Mouse (Mus musculus): ENCODE measurements around the gene Limch1. TPM values are rescaled to one million over a fixed set of nuclear protein-coding genes. Genes with fewer than 3 reads are reported as not detected.

Limch1 gene
- polyA plus RNA-seq, 2 experiments: 0.54 to 1.2 TPM

DNA sequence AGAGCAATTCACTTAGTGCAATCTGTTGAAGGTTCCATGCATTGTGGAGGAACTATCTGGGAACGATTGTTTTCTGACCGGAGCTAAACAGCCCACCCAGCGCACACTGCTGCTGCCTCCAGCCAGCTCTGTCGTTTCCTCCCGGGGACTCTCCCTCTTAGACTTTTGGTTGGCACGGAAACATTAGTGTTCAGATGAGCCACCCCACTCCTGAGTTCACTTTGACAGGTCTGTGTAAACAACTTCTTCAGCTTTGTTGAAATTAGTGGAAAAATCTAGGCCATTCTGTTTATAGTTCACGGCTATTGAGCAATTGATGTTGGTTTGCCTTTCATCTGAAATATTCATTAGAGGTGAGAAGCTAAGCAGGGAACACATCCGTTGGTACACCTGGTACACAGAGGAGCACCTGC, 53.0 kb downstream of the Limch1 start:
- Histone ChIP-seq H3K4me2 (ENCODE audit: low read depth) (no peak overlapping the region), H3K9ac (replicated peaks) (no peak overlapping the region), H3K27ac (no peak overlapping the region), H3K4me1 (replicated peaks; ENCODE audit: control insufficient read depth in 2 of 2, insufficient read depth in 2 of 2, low read length in 1 of 2) (no peaks in the 10 kb centered on the region), H3K9me3 (ENCODE audit: control insufficient read depth, low read length) (no peaks in the 10 kb centered on the region), H3K27me3 (ENCODE audit: control insufficient read depth, insufficient read depth, low read length) (no peaks in the 10 kb centered on the region), H3K4me3 (ENCODE audit: insufficient read depth in 1 of 2, low read depth in 2 of 2, low read length in 2 of 2) (no peak overlapping the region), H3K36me3 (replicated peaks; ENCODE audit: control insufficient read depth, insufficient read depth, low read depth) (no peaks in the 10 kb centered on the region)
- TF ChIP-seq EP300 (IDR thresholded peaks at IDR 0.05; ENCODE audit: low read depth): no peak
- no peak for TF ChIP-seq CTCF (IDR thresholded peaks at IDR 0.05; ENCODE audit: low read depth)
- DNase-seq (ENCODE audit: low read depth in 3 of 3, low spot score in 3 of 3) (no peak), ATAC-seq (ENCODE audit: insufficient read depth) (no peak)
- 30% methylated on average over 8 of the region's 8 CpGs for WGBS (ENCODE audit: insufficient replicate concordance)

DNA sequence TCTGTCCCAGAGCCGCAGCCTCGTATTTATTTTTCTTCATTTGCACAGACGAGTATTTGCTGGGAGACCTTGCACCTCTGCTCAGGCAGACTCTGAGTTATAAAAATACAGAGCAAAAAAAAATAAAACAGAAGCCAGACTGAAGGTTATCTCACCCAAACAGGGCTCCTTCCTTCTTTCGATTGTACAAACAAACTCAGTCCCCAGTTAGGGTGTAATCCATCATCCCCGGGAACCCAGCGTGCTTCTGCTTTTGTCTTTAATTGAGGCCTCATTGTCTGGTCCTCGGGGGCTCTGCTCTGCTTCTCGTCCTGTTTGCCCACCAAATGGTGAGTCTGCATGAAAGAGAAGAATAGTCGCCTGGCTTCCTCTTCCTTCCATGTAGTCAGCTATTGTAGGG, 54.6 kb downstream of the Limch1 start:
- H3K4me1 ChIP-seq (replicated peaks; ENCODE audit: control insufficient read depth in 2 of 2, insufficient read depth in 2 of 2, low read length in 1 of 2): no peaks in the 10 kb centered on the region
- H3K36me3 ChIP-seq (replicated peaks; ENCODE audit: control insufficient read depth, insufficient read depth, low read depth): no peaks in the 10 kb centered on the region
- 3% methylated on average over 9 of the region's 9 CpGs for WGBS (ENCODE audit: insufficient replicate concordance)
- H3K27ac ChIP-seq: no peak overlapping the region
- H3K4me2 ChIP-seq (ENCODE audit: low read depth): no peak overlapping the region; the same call in 1 of the 2 replicates
- H3K4me3 ChIP-seq (ENCODE audit: insufficient read depth in 1 of 2, low read depth in 2 of 2, low read length in 2 of 2): no peak overlapping the region
- no peak for DNase-seq (ENCODE audit: low read depth in 3 of 3, low spot score in 3 of 3)
- H3K9ac ChIP-seq (replicated peaks): no peak overlapping the region
- TF ChIP-seq EP300 (IDR thresholded peaks at IDR 0.05; ENCODE audit: low read depth) (no peak), CTCF (IDR thresholded peaks at IDR 0.05; ENCODE audit: low read depth) (no peak)
- no peaks in the 10 kb centered on the region for H3K9me3 ChIP-seq (ENCODE audit: control insufficient read depth, low read length)
- ATAC-seq (ENCODE audit: insufficient read depth): no peak
- H3K27me3 ChIP-seq (ENCODE audit: control insufficient read depth, insufficient read depth, low read length): no peaks in the 10 kb centered on the region

DNA sequence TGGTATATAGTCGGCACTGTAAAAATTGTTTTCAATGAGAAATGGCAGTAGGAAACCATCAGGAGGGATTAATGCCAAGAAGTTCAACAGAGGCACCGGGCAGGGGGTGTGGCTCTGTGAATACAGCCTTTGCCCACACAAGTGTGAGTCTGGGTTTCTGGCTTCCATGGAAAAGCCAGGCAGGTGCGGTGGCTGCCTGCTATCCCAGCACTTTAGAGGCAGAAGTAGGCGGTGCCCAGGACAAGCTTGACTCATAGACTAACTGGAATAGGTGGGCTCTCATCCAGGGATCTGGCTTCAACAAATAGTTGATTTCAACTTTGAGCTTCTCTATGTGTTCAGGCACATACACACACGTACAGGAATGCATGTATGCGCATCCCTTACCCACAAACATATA, 55.4 kb downstream of the Limch1 start:
- DNase-seq (ENCODE audit: low read depth in 3 of 3, low spot score in 3 of 3): no peak
- Histone ChIP-seq H3K9ac (replicated peaks) (no peak overlapping the region), H3K4me3 (ENCODE audit: insufficient read depth in 1 of 2, low read depth in 2 of 2, low read length in 2 of 2) (no peak overlapping the region), H3K9me3 (ENCODE audit: control insufficient read depth, low read length) (no peaks in the 10 kb centered on the region), H3K27ac (no peak overlapping the region), H3K4me2 (ENCODE audit: low read depth) (no peak overlapping the region), H3K36me3 (replicated peaks; ENCODE audit: control insufficient read depth, insufficient read depth, low read depth) (no peaks in the 10 kb centered on the region), H3K4me1 (replicated peaks; ENCODE audit: control insufficient read depth in 2 of 2, insufficient read depth in 2 of 2, low read length in 1 of 2) (no peaks in the 10 kb centered on the region), H3K27me3 (ENCODE audit: control insufficient read depth, insufficient read depth, low read length) (no peaks in the 10 kb centered on the region)
- no peak for TF ChIP-seq CTCF (IDR thresholded peaks at IDR 0.05; ENCODE audit: low read depth)
- WGBS (ENCODE audit: insufficient replicate concordance): 67% methylated on average over 6 of the region's 6 CpGs
- ATAC-seq (ENCODE audit: insufficient read depth): no peak

DNA sequence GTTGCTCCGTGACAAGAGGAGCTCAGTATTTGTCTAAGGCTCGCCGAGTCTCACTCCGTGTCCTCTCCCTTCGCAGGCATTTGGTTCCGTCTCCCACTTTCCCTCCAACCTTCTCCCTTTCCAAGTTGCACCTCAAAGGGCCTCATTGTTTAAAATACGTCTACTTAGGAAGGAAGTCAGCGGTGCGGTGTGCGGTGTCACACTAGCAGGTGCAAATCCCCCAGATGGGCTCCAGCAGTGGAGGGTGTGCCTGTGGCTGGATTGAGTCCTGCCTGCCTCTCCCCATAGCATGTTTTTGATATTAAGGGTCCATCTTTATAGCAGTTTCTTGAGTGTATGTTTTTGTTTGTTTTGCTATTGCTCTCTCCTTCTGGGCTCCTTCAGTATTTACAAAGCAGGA, 56.6 kb downstream of the Limch1 start:
- H3K4me2 ChIP-seq (ENCODE audit: low read depth): no peak overlapping the region
- no peak for TF ChIP-seq EP300 (IDR thresholded peaks at IDR 0.05; ENCODE audit: low read depth)
- TF ChIP-seq CTCF (IDR thresholded peaks at IDR 0.05; ENCODE audit: low read depth): no peak
- H3K9me3 ChIP-seq (ENCODE audit: control insufficient read depth, low read length): no peaks in the 10 kb centered on the region
- no peaks in the 10 kb centered on the region for H3K27me3 ChIP-seq (ENCODE audit: control insufficient read depth, insufficient read depth, low read length)
- ATAC-seq (ENCODE audit: insufficient read depth) (no peak), DNase-seq (ENCODE audit: low read depth in 3 of 3, low spot score in 3 of 3) (no peak)
- no peaks in the 10 kb centered on the region for H3K4me1 ChIP-seq (replicated peaks; ENCODE audit: control insufficient read depth in 2 of 2, insufficient read depth in 2 of 2, low read length in 1 of 2)
- H3K27ac ChIP-seq: no peak overlapping the region
- no peak overlapping the region for H3K4me3 ChIP-seq (ENCODE audit: insufficient read depth in 1 of 2, low read depth in 2 of 2, low read length in 2 of 2)
- H3K36me3 ChIP-seq (replicated peaks; ENCODE audit: control insufficient read depth, insufficient read depth, low read depth): no peaks in the 10 kb centered on the region
- no peak overlapping the region for H3K9ac ChIP-seq (replicated peaks)
- 41% methylated on average over 10 of the region's 10 CpGs for WGBS (ENCODE audit: insufficient replicate concordance)

DNA sequence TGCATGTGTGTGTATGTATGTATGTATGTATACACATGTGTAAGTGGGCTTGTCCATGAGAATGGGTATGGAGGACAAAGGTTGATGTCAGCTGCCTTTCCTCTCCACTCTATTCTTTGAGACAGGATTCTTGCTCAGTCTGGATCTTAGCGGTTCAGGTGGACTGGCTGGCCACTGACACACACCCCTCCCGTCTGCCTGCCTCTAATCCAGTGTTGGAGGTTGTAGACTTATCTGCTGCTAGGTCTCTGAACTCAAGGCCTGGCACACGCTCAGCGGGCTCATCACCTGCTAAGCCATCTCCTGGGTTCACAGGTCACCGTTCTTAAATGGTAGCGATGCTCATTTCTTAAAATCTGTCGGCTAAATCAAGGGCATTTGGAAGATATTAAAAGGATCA, 60.7 kb downstream of the Limch1 start:
- H3K4me1 ChIP-seq (replicated peaks; ENCODE audit: control insufficient read depth in 2 of 2, insufficient read depth in 2 of 2, low read length in 1 of 2): no peaks in the 10 kb centered on the region
- 71% methylated on average over 7 of the region's 7 CpGs for WGBS (ENCODE audit: insufficient replicate concordance)
- no peaks in the 10 kb centered on the region for H3K9me3 ChIP-seq (ENCODE audit: control insufficient read depth, low read length)
- no peak overlapping the region for H3K4me2 ChIP-seq (ENCODE audit: low read depth)
- TF ChIP-seq EP300 (IDR thresholded peaks at IDR 0.05; ENCODE audit: low read depth) (no peak), CTCF (IDR thresholded peaks at IDR 0.05; ENCODE audit: low read depth) (no peak)
- H3K27ac ChIP-seq: no peak overlapping the region
- no peak overlapping the region for H3K4me3 ChIP-seq (ENCODE audit: insufficient read depth in 1 of 2, low read depth in 2 of 2, low read length in 2 of 2)
- no peak for DNase-seq (ENCODE audit: low read depth in 3 of 3, low spot score in 3 of 3)
- no peaks in the 10 kb centered on the region for H3K27me3 ChIP-seq (ENCODE audit: control insufficient read depth, insufficient read depth, low read length)
- ATAC-seq (ENCODE audit: insufficient read depth): no peak
- H3K9ac ChIP-seq (replicated peaks): no peak overlapping the region
- no peaks in the 10 kb centered on the region for H3K36me3 ChIP-seq (replicated peaks; ENCODE audit: control insufficient read depth, insufficient read depth, low read depth)

Measured in liver, embryonic 14.5 days (tissue).